Mouse (Mus musculus): ENCODE measurements at regions not wholly inside any gene's neighbourhood (a gene's known extent, or its start where the extent isn't known, plus 50 kb on each side); places are given as distances from the start of the nearest gene placed in this dataset.
A peak's percentile ranks its signal among the peaks of the same experiment; 100 is the strongest.

GRCm38 (mm10) chr6:53233777-53234176 is 53.3 kb upstream of the Creb5 start:
- no peaks in the 10 kb centered on the region for H3K27me3 ChIP-seq (replicated peaks; ENCODE audit: insufficient read depth, low read length)
- ATAC-seq (no peak), DNase-seq (ENCODE audit: low spot score) (no peak)
- no peaks in the 10 kb centered on the region for H3K9me3 ChIP-seq (ENCODE audit: low read length)
- no peaks in the 10 kb centered on the region for H3K36me3 ChIP-seq (ENCODE audit: insufficient read depth, low read length)
- 68% methylated on average over 4 of the region's 4 CpGs for WGBS
- no peak overlapping the region for H3K4me3 ChIP-seq (ENCODE audit: low read depth, low read length)
- no peak overlapping the region for H3K4me2 ChIP-seq (replicated peaks; ENCODE audit: low read depth, low read length)
- H3K27ac ChIP-seq (ENCODE audit: low read length), result no peak overlapping the region
- TF ChIP-seq EP300 (IDR thresholded peaks at IDR 0.05) (no peak), CTCF (IDR thresholded peaks at IDR 0.05) (no peak)
- H3K4me1 ChIP-seq (ENCODE audit: insufficient read depth, low read depth, low read length), result no peaks in the 10 kb centered on the region
- H3K9ac ChIP-seq (replicated peaks; ENCODE audit: low read depth), result no peak overlapping the region

GRCm38 (mm10) chr6:53232616-53233015 is 54.5 kb upstream of the Creb5 start:
- no peak for TF ChIP-seq CTCF (IDR thresholded peaks at IDR 0.05)
- no peak for TF ChIP-seq EP300 (IDR thresholded peaks at IDR 0.05)
- ATAC-seq, result no peak

GRCm38 (mm10) chr6:53229350-53229749 is 57.7 kb upstream of the Creb5 start:
- no peak overlapping the region for H3K4me3 ChIP-seq (ENCODE audit: low read depth, low read length)
- H3K27ac ChIP-seq (ENCODE audit: low read length), result no peak overlapping the region
- DNase-seq (ENCODE audit: low spot score) (no peak), ATAC-seq (no peak)
- TF ChIP-seq EP300 (IDR thresholded peaks at IDR 0.05) (no peak), CTCF (IDR thresholded peaks at IDR 0.05) (no peak)
- no peaks in the 10 kb centered on the region for H3K27me3 ChIP-seq (replicated peaks; ENCODE audit: insufficient read depth, low read length)
- 42% methylated on average over 6 of the region's 6 CpGs for WGBS
- no peaks in the 10 kb centered on the region for H3K36me3 ChIP-seq (ENCODE audit: insufficient read depth, low read length)
- no peaks in the 10 kb centered on the region for H3K4me1 ChIP-seq (ENCODE audit: insufficient read depth, low read depth, low read length)
- no peak overlapping the region for H3K4me2 ChIP-seq (replicated peaks; ENCODE audit: low read depth, low read length)
- H3K9me3 ChIP-seq (ENCODE audit: low read length), result no peaks in the 10 kb centered on the region
- H3K9ac ChIP-seq (replicated peaks; ENCODE audit: low read depth), result no peak overlapping the region

More at GRCm38 (mm10) chr6:53232616-53233015, 54.5 kb upstream of the Creb5 start:
- Histone ChIP-seq H3K4me1 (ENCODE audit: insufficient read depth, low read depth, low read length) (no peaks in the 10 kb centered on the region), H3K9ac (replicated peaks; ENCODE audit: low read depth) (no peak overlapping the region), H3K9me3 (ENCODE audit: low read length) (no peaks in the 10 kb centered on the region), H3K27me3 (replicated peaks; ENCODE audit: insufficient read depth, low read length) (no peaks in the 10 kb centered on the region), H3K4me3 (ENCODE audit: low read depth, low read length) (no peak overlapping the region), H3K36me3 (ENCODE audit: insufficient read depth, low read length) (no peaks in the 10 kb centered on the region), H3K4me2 (replicated peaks; ENCODE audit: low read depth, low read length) (no peak overlapping the region), H3K27ac (ENCODE audit: low read length) (no peak overlapping the region)
- 36% methylated on average over 5 of the region's 5 CpGs for WGBS
- DNase-seq (ENCODE audit: low spot score), result peak; percentile 33

- TF ChIP-seq CTCF (IDR thresholded peaks at IDR 0.05) (no peak), EP300 (IDR thresholded peaks at IDR 0.05) (no peak)
- Histone ChIP-seq H3K27ac (ENCODE audit: low read length) (no peak overlapping the region), H3K4me2 (replicated peaks; ENCODE audit: low read depth, low read length) (no peak overlapping the region), H3K9me3 (ENCODE audit: low read length) (no peaks in the 10 kb centered on the region), H3K36me3 (ENCODE audit: insufficient read depth, low read length) (no peaks in the 10 kb centered on the region), H3K4me3 (ENCODE audit: low read depth, low read length) (no peak overlapping the region), H3K9ac (replicated peaks; ENCODE audit: low read depth) (no peak overlapping the region), H3K4me1 (ENCODE audit: insufficient read depth, low read depth, low read length) (no peaks in the 10 kb centered on the region), H3K27me3 (replicated peaks; ENCODE audit: insufficient read depth, low read length) (no peaks in the 10 kb centered on the region)
- ATAC-seq (no peak), DNase-seq (ENCODE audit: low spot score) (no peak)
- 59% methylated on average over 8 of the region's 8 CpGs for whole genome bisulfite sequencing
Measured at GRCm38 (mm10) chr6:53222104-53222503, 65.0 kb upstream of the Creb5 start.

GRCm38 (mm10) chr6:53221668-53222005 is 65.4 kb upstream of the Creb5 start:
- DNase-seq (ENCODE audit: low spot score) (no peak), ATAC-seq (no peak)
- H3K27ac ChIP-seq (ENCODE audit: low read length), result no peak overlapping the region
- 85% methylated on average over 4 of the region's 4 CpGs for WGBS
- H3K27me3 ChIP-seq (replicated peaks; ENCODE audit: insufficient read depth, low read length), result no peaks in the 10 kb centered on the region
- no peaks in the 10 kb centered on the region for H3K9me3 ChIP-seq (ENCODE audit: low read length)
- H3K9ac ChIP-seq (replicated peaks; ENCODE audit: low read depth), result no peak overlapping the region
- H3K4me2 ChIP-seq (replicated peaks; ENCODE audit: low read depth, low read length), result no peak overlapping the region
- no peak overlapping the region for H3K4me3 ChIP-seq (ENCODE audit: low read depth, low read length)
- no peaks in the 10 kb centered on the region for H3K4me1 ChIP-seq (ENCODE audit: insufficient read depth, low read depth, low read length)
- no peaks in the 10 kb centered on the region for H3K36me3 ChIP-seq (ENCODE audit: insufficient read depth, low read length)
- TF ChIP-seq CTCF (IDR thresholded peaks at IDR 0.05) (no peak), EP300 (IDR thresholded peaks at IDR 0.05) (no peak)

- H3K36me3 ChIP-seq (ENCODE audit: insufficient read depth, low read length), result no peaks in the 10 kb centered on the region
- DNase-seq (ENCODE audit: low spot score) (no peak), ATAC-seq (no peak)
- 84% methylated on average over 18 of the region's 18 CpGs for WGBS
- no peak overlapping the region for H3K4me2 ChIP-seq (replicated peaks; ENCODE audit: low read depth, low read length)
- no peaks in the 10 kb centered on the region for H3K27me3 ChIP-seq (replicated peaks; ENCODE audit: insufficient read depth, low read length)
- H3K4me3 ChIP-seq (ENCODE audit: low read depth, low read length), result no peak overlapping the region
- H3K9me3 ChIP-seq (ENCODE audit: low read length), result no peaks in the 10 kb centered on the region
- TF ChIP-seq EP300 (IDR thresholded peaks at IDR 0.05) (no peak), CTCF (IDR thresholded peaks at IDR 0.05) (no peak)
- H3K27ac ChIP-seq (ENCODE audit: low read length), result no peak overlapping the region
- no peaks in the 10 kb centered on the region for H3K4me1 ChIP-seq (ENCODE audit: insufficient read depth, low read depth, low read length)
- H3K9ac ChIP-seq (replicated peaks; ENCODE audit: low read depth), result no peak overlapping the region
Measured at GRCm38 (mm10) chr6:53220784-53221667, 66.0 kb upstream of the Creb5 start.

Measured in lung, postnatal 0 days (tissue).